Mouse (Mus musculus) splenic B cell, adult 2 months (primary cell): ENCODE data around the gene Piezo1.

Experiments
- DNase-seq: peaks from one replicate; pipeline ENCODE4 v3.0.0-alpha.2; 2011; ENCODE audit warnings: low read depth, low spot score
- H3K27me3 ChIP-seq: 2 replicates; pipeline ENCODE4 v1.6.1; 2012; ENCODE audit warnings: mild to moderate bottlenecking, low read length, moderate library complexity, mixed read lengths; ENCODE audit not compliant: control insufficient read depth, poor library complexity, insufficient read depth, severe bottlenecking
- H3K36me3 ChIP-seq: 2 replicates; pipeline ENCODE4 v1.6.1; 2012; ENCODE audit warnings: mild to moderate bottlenecking, low read length, moderate library complexity, mixed read lengths; ENCODE audit not compliant: control insufficient read depth, poor library complexity, insufficient read depth, severe bottlenecking

Gene Piezo1

GRCm38 (mm10) chr8:122454409-122454808, 96.7 kb downstream of the Piezo1 start:
- no peak for DNase-seq
- H3K27me3 ChIP-seq: no peaks in the 10 kb centered on the region

GRCm38 (mm10) chr8:122452154-122452553, 99.0 kb downstream of the Piezo1 start:
- no peak for DNase-seq
- H3K27me3 ChIP-seq: no peaks in the 10 kb centered on the region
- H3K36me3 ChIP-seq: no peaks in the 10 kb centered on the region

More at GRCm38 (mm10) chr8:122454409-122454808, 96.7 kb downstream of the Piezo1 start:
- no peaks in the 10 kb centered on the region for H3K36me3 ChIP-seq

GRCm38 (mm10) chr8:122451161-122451703, 99.9 kb downstream of the Piezo1 start:
- DNase-seq: no peak
- Histone ChIP-seq H3K27me3 (no peaks in the 10 kb centered on the region), H3K36me3 (no peaks in the 10 kb centered on the region)

- Histone ChIP-seq H3K36me3 (no peaks in the 10 kb centered on the region), H3K27me3 (no peaks in the 10 kb centered on the region)
- no peak for DNase-seq
Observed at GRCm38 (mm10) chr8:122445203-122445602, 105.9 kb downstream of the Piezo1 start.

GRCm38 (mm10) chr8:122444058-122444748, 106.9 kb downstream of the Piezo1 start:
- Histone ChIP-seq H3K36me3 (no peaks in the 10 kb centered on the region; the same call in 1 of the 2 replicates), H3K27me3 (no peaks in the 10 kb centered on the region)
- peak; percentile 66 for DNase-seq

- Histone ChIP-seq H3K36me3 (no peaks in the 10 kb centered on the region; the same call in 1 of the 2 replicates), H3K27me3 (no peaks in the 10 kb centered on the region)
- DNase-seq: peak; percentile 99
Observed at GRCm38 (mm10) chr8:122443262-122444006, 107.7 kb downstream of the Piezo1 start, which contains the start of gene Mvd. Mvd (minus strand) TSS chr8:122443422.

GRCm38 (mm10) chr8:122442781-122443180, 108.3 kb downstream of the Piezo1 start:
- DNase-seq: no peak
- H3K36me3 ChIP-seq: no peaks in the 10 kb centered on the region; the same call in 1 of the 2 replicates
- no peaks in the 10 kb centered on the region for H3K27me3 ChIP-seq

GRCm38 (mm10) chr8:122442356-122442755, 108.8 kb downstream of the Piezo1 start:
- H3K27me3 ChIP-seq: no peaks in the 10 kb centered on the region
- no peak for DNase-seq
- H3K36me3 ChIP-seq: no peaks in the 10 kb centered on the region; the same call in 1 of the 2 replicates

GRCm38 (mm10) chr8:122441326-122441725, 109.8 kb downstream of the Piezo1 start:
- no peaks in the 10 kb centered on the region for H3K27me3 ChIP-seq
- no peak for DNase-seq
- no peaks in the 10 kb centered on the region; the same call in 1 of the 2 replicates for H3K36me3 ChIP-seq

GRCm38 (mm10) chr8:122439336-122439735, 111.8 kb downstream of the Piezo1 start:
- no peaks in the 10 kb centered on the region; the same call in 1 of the 2 replicates for H3K36me3 ChIP-seq
- no peak for DNase-seq
- no peaks in the 10 kb centered on the region for H3K27me3 ChIP-seq

GRCm38 (mm10) chr8:122437708-122438331, 113.3 kb downstream of the Piezo1 start:
- H3K27me3 ChIP-seq: no peaks in the 10 kb centered on the region
- no peaks in the 10 kb centered on the region; the same call in 1 of the 2 replicates for H3K36me3 ChIP-seq
- DNase-seq: no peak

- no peaks in the 10 kb centered on the region; the same call in 1 of the 2 replicates for H3K36me3 ChIP-seq
- no peak for DNase-seq
Observed at GRCm38 (mm10) chr8:122436586-122437125, 114.5 kb downstream of the Piezo1 start.

GRCm38 (mm10) chr8:122436146-122436545, 115.0 kb downstream of the Piezo1 start:
- DNase-seq: peak; percentile 28
- no peaks in the 10 kb centered on the region for H3K27me3 ChIP-seq
- no peaks in the 10 kb centered on the region; the same call in 1 of the 2 replicates for H3K36me3 ChIP-seq

More at GRCm38 (mm10) chr8:122436586-122437125, 114.5 kb downstream of the Piezo1 start:
- H3K27me3 ChIP-seq: no peaks in the 10 kb centered on the region

GRCm38 (mm10) chr8:122435375-122435774, 115.8 kb downstream of the Piezo1 start:
- Histone ChIP-seq H3K27me3 (no peaks in the 10 kb centered on the region), H3K36me3 (no peaks in the 10 kb centered on the region; the same call in 1 of the 2 replicates)
- DNase-seq: peak; percentile 55
